Mouse (Mus musculus) limb, embryonic 14.5 days (tissue): ENCODE measurements around the gene Wipf3. TPM values are rescaled to one million over a fixed set of nuclear protein-coding genes. Genes with fewer than 3 reads are reported as not detected.

Experiments used
- ATAC-seq: fragments of 200-750 bp; cut with Nextera tagmentation; 2 replicates; pipeline ENCODE4 v1.8.0; 2017; ENCODE audit warnings: low read depth, moderate number of reproducible peaks, moderate TSS enrichment; ENCODE audit not compliant: low FRiP score
- DNase-seq: peaks from one replicate; pipeline ENCODE4 v3.0.0-alpha.2; 2015; ENCODE audit warnings: low spot score
- H3K27ac ChIP-seq: fragments of 300-500 bp; sonication (generic); replicated peaks from 2 replicates; pipeline ENCODE4 v1.5.1; 2014; ENCODE audit warnings: low read depth, mild to moderate bottlenecking, low read length, moderate library complexity, mixed read lengths
- H3K27me3 ChIP-seq: fragments of 300-500 bp; sonication (generic); 2 replicates; pipeline ENCODE4 v1.6.1; 2014; ENCODE audit warnings: low read length, mixed read lengths; ENCODE audit not compliant: control insufficient read depth, insufficient read depth
- H3K36me3 ChIP-seq: fragments of 300-500 bp; sonication (generic); 2 replicates; pipeline ENCODE4 v1.6.1; 2014; ENCODE audit warnings: mild to moderate bottlenecking, low read length, moderate library complexity, mixed read lengths; ENCODE audit not compliant: control insufficient read depth, insufficient read depth
- H3K4me1 ChIP-seq: fragments of 300-500 bp; sonication (generic); 2 replicates; pipeline ENCODE4 v1.6.1; 2014; ENCODE audit warnings: antibody characterized with exemption, low read length, mixed read lengths; ENCODE audit not compliant: control insufficient read depth, insufficient read depth
- H3K4me2 ChIP-seq: fragments of 300-500 bp; sonication (generic); replicated peaks from 2 replicates; pipeline ENCODE4 v1.6.1; 2014; ENCODE audit warnings: low read depth, mild to moderate bottlenecking, low read length, moderate library complexity; ENCODE audit not compliant: severe bottlenecking
- H3K4me3 ChIP-seq: fragments of 300-500 bp; sonication (generic); replicated peaks from 2 replicates; pipeline ENCODE4 v1.5.1; 2014; ENCODE audit warnings: low read length
- H3K9ac ChIP-seq: fragments of 300-500 bp; sonication (generic); 2 replicates; pipeline ENCODE4 v1.6.1; 2014; ENCODE audit warnings: mild to moderate bottlenecking, low read depth, low read length, moderate library complexity; ENCODE audit not compliant: severe bottlenecking
- H3K9me3 ChIP-seq: fragments of 300-500 bp; sonication (generic); 2 replicates; pipeline ENCODE4 v1.6.1; 2016; ENCODE audit warnings: low read length; ENCODE audit not compliant: control insufficient read depth
- POLR2A ChIP-seq: fragments of 200-500 bp; IDR thresholded peaks from 2 replicates; pipeline ENCODE4 v1.8.0; 2012; ENCODE audit warnings: inconsistent platforms, mild to moderate bottlenecking, moderate library complexity, borderline replicate concordance; ENCODE audit not compliant: insufficient read depth, insufficient read length; ENCODE audit errors: extremely low read depth
- WGBS: fragments of 180-500 bp; shearing (Covaris S2); extraction: QIAGEN DNeasy Blood & Tissue Kit; methylation state at CpG from one replicate; pipeline ENCODE4 v1.1.7; 2014; 5-methylcytosine and 5-hydroxymethylcytosine counted together
- polyA plus RNA-seq, 2 experiments: library from polyadenylated mRNA; depleted of rRNA in 1 of 2; stranded (reverse) in 1 of 2; unstranded in 1 of 2; fragments of >200 nt; fragmentation: Nextera tagmentation in 1 of 2; extraction: Ambion mirVana in 1 of 2; gene quantifications; 2 replicates each; pipeline versions ENCODE4 v1.2.1 to v1.2.3; 2012 to 2014

Gene Wipf3
- polyA plus RNA-seq, 2 experiments: 1.8 to 5.6 TPM

- no peak overlapping the region for H3K9ac ChIP-seq
- 69% methylated on average over 9 of the region's 9 CpGs for WGBS
Measured at GRCm38 (mm10) chr6:54540252-54540887, 111.0 kb downstream of the Wipf3 start.

GRCm38 (mm10) chr6:54542836-54543235 lies 113.4 kb downstream of the Wipf3 start:
- Histone ChIP-seq H3K9me3 (no peaks in the 10 kb centered on the region), H3K36me3 (no peaks in the 10 kb centered on the region), H3K4me1 (no peaks in the 10 kb centered on the region), H3K4me2 (no peak overlapping the region), H3K27me3 (no peaks in the 10 kb centered on the region), H3K9ac (no peak overlapping the region), H3K27ac (no peak overlapping the region), H3K4me3 (no peak overlapping the region)
- no peak for TF ChIP-seq POLR2A
- ATAC-seq: no peak
- WGBS: 81% methylated on average over 7 of the region's 7 CpGs
- DNase-seq: no peak

More at GRCm38 (mm10) chr6:54540252-54540887, 111.0 kb downstream of the Wipf3 start:
- no peaks in the 10 kb centered on the region for H3K36me3 ChIP-seq
- DNase-seq: no peak
- H3K27ac ChIP-seq: no peak overlapping the region
- H3K27me3 ChIP-seq: no peaks in the 10 kb centered on the region
- no peak overlapping the region for H3K4me2 ChIP-seq
- H3K9me3 ChIP-seq: no peaks in the 10 kb centered on the region
- no peak overlapping the region for H3K4me3 ChIP-seq
- no peak for TF ChIP-seq POLR2A
- ATAC-seq: no peak
- H3K4me1 ChIP-seq: no peaks in the 10 kb centered on the region

- no peak overlapping the region for H3K9ac ChIP-seq
- no peak overlapping the region for H3K4me2 ChIP-seq
- ATAC-seq (no peak), DNase-seq (no peak)
- TF ChIP-seq POLR2A: no peak
- no peak overlapping the region for H3K4me3 ChIP-seq
- no peaks in the 10 kb centered on the region for H3K4me1 ChIP-seq
- no peaks in the 10 kb centered on the region for H3K27me3 ChIP-seq
- WGBS: 66% methylated on average over 2 of the region's 2 CpGs
- H3K36me3 ChIP-seq: no peaks in the 10 kb centered on the region
- no peaks in the 10 kb centered on the region for H3K9me3 ChIP-seq
- no peak overlapping the region for H3K27ac ChIP-seq
Measured at GRCm38 (mm10) chr6:54543646-54544045, 114.2 kb downstream of the Wipf3 start.

GRCm38 (mm10) chr6:54548314-54549019 lies 119.1 kb downstream of the Wipf3 start:
- H3K36me3 ChIP-seq: no peaks in the 10 kb centered on the region
- DNase-seq (peak; percentile 15), ATAC-seq (no peak)
- no peak overlapping the region for H3K4me3 ChIP-seq
- H3K27me3 ChIP-seq: no peaks in the 10 kb centered on the region
- no peak overlapping the region for H3K27ac ChIP-seq
- WGBS: 58% methylated on average over 13 of the region's 13 CpGs
- no peak overlapping the region for H3K9ac ChIP-seq
- no peaks in the 10 kb centered on the region for H3K9me3 ChIP-seq
- no peak overlapping the region for H3K4me2 ChIP-seq
- peaks cover 3% of the 10 kb centered on the region; the same call in 1 of the 2 replicates for H3K4me1 ChIP-seq
- no peak for TF ChIP-seq POLR2A

GRCm38 (mm10) chr6:54549311-54549710 lies 119.9 kb downstream of the Wipf3 start:
- H3K36me3 ChIP-seq: no peaks in the 10 kb centered on the region
- no peak for DNase-seq
- H3K27me3 ChIP-seq: no peaks in the 10 kb centered on the region
- no peaks in the 10 kb centered on the region for H3K9me3 ChIP-seq
- H3K4me2 ChIP-seq: no peak overlapping the region
- H3K27ac ChIP-seq: no peak overlapping the region
- H3K4me3 ChIP-seq: no peak overlapping the region
- H3K9ac ChIP-seq: no peak overlapping the region
- 50% methylated on average over 4 of the region's 4 CpGs for WGBS
- no peak for TF ChIP-seq POLR2A
- ATAC-seq: no peak
- H3K4me1 ChIP-seq: peaks cover 3% of the 10 kb centered on the region; the same call in 1 of the 2 replicates
